Mouse (Mus musculus) adrenal gland, postnatal 36 days (tissue): ENCODE data around the gene Nutf2-ps1. TPM values are rescaled to one million over a fixed set of nuclear protein-coding genes. Genes with fewer than 3 reads are reported as not detected.
"Not testable (repeated sequence)": the region's sequence is repeated elsewhere in the genome, so short reads cannot be mapped to it uniquely, and the experiment has no call there.

ENCODE experiments used
- DNase-seq, 2 experiments: peaks; one replicate each; pipeline ENCODE4 v3.0.0; 2021; ENCODE audit warnings: mixed read lengths in 1 of 2
- long read RNA-seq, 2 experiments: library from polyadenylated mRNA; stranded (forward); transcript quantifications; one replicate each; pipeline ENCODE4 v2.0.0; 2021; ENCODE audit warnings: borderline sequencing depth in 2 of 2
- total RNA-seq, 2 experiments: library from RNA; stranded (reverse); gene quantifications; 2 replicates each; pipeline ENCODE4 v1.2.3; 2021

Gene Nutf2-ps1
- total RNA-seq = 10 to 100 TPM; 74.1 to 79.8 TPM
- long read RNA-seq, experiment 1, transcript Nutf2-ps1-201 (1 exons, 901 nt) = major isoform, 17 of 17 reads
- long read RNA-seq, experiment 1, partial matches to known transcripts = 0 of 17 reads
- long read RNA-seq, experiment 1, other reads (novel, unspliced or antisense) = 0 of 17 reads
- long read RNA-seq, experiment 2, partial matches to known transcripts = 0 of 4 reads
- long read RNA-seq, experiment 2, other reads (novel, unspliced or antisense) = 0 of 4 reads

GRCm38 (mm10) chr19:53588968-53589367, at the start of gene Nutf2-ps1:
Gene Nutf2-ps1 (minus strand): TSS chr19:53589068.
- DNase-seq = not testable (repeated sequence)

GRCm38 (mm10) chr19:53638041-53638440, 49.2 kb upstream of the Nutf2-ps1 start:
- DNase-seq = no peak

- DNase-seq = no peak
These were observed 32.8 kb upstream of the Nutf2-ps1 start for GRCm38 (mm10) chr19:53621681-53622080.

GRCm38 (mm10) chr19:53608921-53609320, 20.1 kb upstream of the Nutf2-ps1 start:
- no peak for DNase-seq

- DNase-seq = no peak
These were observed 12.4 kb upstream of the Nutf2-ps1 start for GRCm38 (mm10) chr19:53601363-53601655.

GRCm38 (mm10) chr19:53600549-53601362, 11.9 kb upstream of the Nutf2-ps1 start:
- DNase-seq = peak; percentile 58 to 69

DNA sequence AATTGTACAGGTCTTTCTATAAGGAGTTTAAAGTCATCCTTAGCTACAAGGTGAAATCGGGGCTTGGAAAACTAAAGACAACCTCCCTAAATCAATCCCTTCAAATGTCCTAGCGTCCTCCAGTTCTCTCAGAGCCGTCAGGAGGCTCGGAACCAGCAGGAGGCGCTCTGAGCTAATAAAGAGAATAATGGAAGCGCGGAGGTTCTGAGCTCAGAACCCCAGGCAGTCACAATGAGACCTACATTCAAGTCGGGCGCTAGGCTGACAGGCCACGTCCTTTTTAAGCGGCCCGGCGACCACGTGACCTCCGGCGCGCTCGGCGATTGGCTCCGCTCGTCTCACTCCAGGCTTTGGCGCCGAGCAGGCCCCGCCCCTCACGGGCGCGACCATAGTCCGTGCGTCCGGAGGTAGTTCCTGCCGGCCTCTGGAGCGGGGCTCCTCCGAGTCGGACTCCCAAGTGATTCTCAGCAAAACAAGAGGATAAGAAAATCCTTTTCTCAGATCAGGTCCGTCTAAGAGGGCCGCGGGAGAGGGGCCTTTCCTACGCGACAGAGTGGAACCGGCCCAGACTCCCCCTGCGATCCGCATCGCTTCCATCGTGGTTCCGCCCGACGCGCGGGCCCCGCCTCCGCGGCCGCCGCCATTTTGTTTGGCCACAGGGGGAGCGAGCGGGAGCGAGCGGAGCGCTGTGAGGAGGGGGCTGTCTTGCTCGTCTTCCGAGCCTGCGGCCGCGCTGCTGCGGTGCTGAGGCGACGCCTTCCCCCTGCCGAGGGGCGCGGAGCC, 11.1 kb upstream of the Nutf2-ps1 start, which contains the start of gene Smc3:
Smc3 (plus strand) TSS at position 642 of the 783 bp plus-strand sequence.
- peak; percentile 99 for DNase-seq

- no peak for DNase-seq
These were observed 8.0 kb upstream of the Nutf2-ps1 start for GRCm38 (mm10) chr19:53596723-53597474.

DNA sequence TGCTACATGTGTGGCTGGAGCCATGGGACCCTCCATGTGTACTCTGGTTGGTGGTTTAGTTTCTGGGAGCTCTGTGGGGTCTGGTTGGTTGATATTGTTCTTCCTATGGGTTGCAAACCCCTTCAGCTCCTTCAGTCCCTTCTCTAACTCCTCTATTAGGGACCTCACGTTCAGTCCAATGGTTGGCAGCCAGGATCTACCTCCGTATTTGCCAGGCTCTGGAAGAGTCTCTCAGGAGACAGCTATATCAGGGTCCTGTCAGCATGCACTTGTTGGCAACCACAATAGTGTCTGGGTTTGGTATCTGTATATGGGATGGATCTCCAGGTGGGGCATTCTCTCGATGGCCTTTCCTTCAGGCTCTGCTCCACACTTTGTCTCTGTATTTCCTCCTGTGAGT, 1.2 kb downstream of the Nutf2-ps1 start:
- not testable (repeated sequence) for DNase-seq

- not testable (repeated sequence) for DNase-seq
These were observed 8.6 kb downstream of the Nutf2-ps1 start for GRCm38 (mm10) chr19:53580271-53580670.

DNA sequence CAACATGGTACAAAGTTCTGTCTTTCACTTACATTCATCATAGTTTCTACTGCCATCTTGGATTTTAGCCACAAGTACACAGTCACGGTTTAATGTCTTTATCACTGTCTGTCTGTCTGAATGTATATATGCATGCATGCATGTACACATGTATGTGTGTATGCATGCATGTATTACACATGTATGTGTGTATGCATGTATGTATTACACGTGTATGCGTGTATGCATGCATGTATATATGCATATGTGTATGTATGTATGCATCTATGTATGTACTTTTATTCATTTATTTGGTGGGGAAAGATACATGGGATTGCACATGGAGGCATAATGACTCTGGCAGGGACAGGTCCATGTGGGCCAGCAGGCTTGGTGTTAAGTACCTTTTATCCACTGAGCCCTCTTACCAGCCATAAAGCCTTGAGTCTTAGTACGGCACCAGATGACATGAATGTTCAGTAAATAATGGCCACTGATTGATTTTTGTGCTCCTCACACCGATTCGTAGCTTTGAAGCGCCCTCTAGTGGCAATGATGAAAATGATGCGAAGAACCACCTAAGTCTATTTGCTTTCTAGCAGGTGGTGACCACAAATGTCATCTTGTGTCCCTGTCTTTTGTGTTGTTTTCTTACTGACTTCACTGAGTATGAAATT, 10.1 kb downstream of the Nutf2-ps1 start:
- peak; percentile 57 to 72 for DNase-seq

DNA sequence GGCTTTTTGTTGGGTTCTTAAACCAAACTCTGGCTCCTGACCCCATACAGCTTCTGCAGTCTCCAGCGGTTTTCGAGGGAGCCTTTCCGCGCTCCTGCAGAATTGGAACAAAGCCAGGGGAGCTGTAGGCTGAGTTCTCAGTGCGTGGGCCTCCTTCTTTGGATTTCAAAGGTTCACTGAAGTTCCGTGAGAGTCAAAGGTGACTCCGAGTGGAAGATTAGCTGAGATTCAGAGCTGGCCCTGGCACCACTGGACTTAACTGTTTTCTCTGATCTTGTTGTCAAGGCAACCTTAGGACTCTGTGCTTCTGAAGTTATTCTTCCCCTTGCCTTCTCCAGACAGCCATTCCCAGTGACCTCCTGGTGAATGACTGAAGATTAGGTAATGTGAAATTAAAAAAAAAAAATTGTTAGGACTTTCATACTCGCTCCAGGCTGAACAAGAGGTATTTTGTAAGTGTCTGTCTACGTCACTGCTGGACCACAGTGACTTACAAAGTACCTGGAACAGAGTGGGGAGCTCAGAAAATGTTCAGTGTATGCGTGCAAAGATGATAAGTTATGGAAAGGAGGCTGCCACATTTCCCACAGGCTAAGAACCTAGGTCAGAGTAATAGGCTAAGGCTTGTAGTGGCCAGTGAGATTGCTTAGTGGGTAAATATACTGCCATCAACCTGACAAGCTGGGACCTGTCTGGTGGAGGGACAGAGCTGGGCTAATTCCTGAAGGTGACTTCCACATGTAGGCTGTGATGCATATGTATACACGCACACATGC, 11.7 kb downstream of the Nutf2-ps1 start:
- peak; percentile 29 to 36 for DNase-seq

GRCm38 (mm10) chr19:53576061-53576460, 12.8 kb downstream of the Nutf2-ps1 start:
- DNase-seq = no peak

GRCm38 (mm10) chr19:53575296-53576010, 13.4 kb downstream of the Nutf2-ps1 start:
- no peak for DNase-seq

DNA sequence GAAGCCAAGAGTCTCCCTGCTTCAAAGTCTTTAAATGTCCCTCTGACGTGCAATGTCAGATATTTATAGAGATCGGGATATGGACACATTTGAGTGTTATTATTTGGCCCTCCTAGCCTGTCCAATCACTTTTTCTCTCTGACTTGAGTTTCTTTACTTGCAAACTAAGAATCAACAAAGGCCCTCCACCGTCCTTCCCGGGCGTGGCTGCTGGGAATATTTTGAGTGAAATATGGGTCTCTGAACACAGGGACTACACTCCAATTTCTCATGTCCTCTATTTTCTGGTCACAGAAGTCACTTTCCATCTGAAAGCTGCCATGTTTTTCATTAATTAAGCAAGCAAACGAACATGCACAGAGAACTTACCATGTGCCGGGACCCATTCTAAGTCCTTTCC, 14.3 kb downstream of the Nutf2-ps1 start:
- no peak for DNase-seq

DNA sequence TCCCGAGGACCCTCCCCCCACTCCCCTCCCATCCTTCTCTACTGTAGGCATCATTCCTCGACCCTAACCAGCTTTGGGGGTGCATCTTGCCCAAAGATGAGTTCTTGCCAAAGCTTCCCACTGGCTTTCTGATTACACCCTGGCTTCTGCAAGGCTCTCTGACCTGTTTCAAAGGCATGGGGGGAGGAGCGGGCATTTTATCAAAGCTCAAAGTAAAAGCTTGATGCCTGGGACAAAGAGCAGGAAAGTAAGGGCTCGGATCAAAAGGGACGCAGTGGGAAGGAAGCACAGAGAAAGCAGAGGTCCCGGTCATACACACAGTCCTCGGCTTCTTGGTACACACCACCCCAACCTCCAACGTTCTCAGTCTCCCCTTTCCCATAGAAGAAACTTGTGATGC, 14.7 kb downstream of the Nutf2-ps1 start:
- no peak for DNase-seq

DNA sequence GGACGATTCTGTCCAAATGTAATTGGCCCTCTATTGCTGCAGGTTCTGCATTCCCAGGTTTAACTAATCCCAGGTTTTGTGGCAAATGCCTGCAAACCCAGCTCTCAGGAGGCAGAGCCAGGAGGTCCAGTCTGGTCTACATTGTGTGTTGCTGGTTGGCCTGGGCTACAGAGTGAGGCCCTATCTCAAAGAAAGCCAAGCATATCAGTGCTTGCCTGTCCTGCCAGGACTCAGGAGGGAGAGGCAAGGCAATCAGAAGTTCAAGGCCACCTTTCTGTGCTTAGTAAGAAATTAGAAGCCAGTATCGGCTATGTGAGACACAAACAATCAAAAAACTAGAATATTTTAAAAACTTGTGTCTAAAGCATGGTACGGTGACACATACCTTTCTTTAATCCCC, 15.7 kb downstream of the Nutf2-ps1 start:
- DNase-seq = peak in 1 of 2 experiments; percentile 17

DNA sequence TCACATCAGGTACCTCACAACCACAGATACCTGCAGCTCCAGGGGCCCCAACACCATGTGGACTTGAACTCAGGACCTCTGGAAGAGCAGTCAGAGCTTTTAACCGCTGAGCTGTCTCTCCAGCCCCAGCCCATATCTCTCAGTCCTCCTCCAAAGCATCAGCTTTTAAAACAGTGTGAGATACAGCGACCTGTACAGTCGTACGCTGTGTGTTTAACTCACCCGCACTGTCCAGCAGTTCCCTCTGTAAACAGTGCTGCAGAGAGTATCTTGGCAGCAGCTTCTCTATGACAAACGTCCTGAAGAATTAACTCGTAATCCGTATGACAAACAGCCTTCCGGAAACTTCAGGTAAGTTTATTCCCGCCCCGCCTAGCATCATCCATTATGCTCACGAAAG, 16.3 kb downstream of the Nutf2-ps1 start:
- no peak for DNase-seq

DNA sequence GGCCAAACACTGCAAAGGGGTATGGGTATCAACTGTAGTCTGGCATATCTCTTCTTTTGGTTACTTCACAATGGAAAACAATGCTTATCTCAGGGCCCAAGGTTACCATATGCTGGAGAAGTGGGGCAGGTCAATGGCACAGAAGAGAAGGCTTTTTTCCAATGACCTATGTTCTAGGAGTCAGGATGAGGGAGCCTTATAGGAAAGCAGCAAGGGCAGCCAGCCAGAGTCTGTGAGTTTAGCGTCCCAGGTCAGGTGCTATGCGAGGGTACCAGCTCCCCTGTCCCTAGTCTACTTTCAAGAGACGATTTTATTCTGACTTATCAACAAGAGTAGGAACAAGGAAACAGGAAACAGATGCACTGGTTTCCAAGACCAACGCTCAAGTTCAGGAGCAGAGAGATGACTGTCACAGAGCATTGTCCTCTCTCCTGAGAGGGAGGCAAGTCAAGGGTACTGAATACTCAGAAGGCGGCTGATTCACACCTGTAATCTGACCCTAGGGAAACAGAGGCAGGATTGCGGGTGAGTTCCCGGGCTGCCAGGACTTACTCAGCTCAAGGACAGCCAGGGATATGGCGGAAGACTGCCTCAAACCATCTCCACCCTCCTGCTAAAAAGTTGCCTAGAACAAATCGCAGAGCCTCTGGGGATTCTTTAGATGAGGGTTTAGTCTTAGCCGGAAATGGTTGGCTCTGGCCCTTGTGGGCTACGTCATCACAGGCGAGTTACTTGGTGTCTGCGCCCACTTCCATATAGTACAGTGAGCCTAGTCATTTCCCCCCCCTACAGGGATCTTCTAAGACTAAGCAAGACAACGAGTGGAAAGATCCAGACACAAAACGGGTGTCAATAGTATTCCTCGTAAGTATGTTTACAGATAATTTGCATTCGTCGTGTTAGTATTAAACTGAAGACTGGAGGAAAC, 17.1 kb downstream of the Nutf2-ps1 start:
- DNase-seq = no peak
